Mouse (Mus musculus) megakaryocyte, embryonic 14.5 days (primary cell): ENCODE results near the gene AC124108.1. TPM values are rescaled to one million over a fixed set of nuclear protein-coding genes. Genes with fewer than 3 reads are reported as not detected.

Experiments used
- H3K27me3 ChIP-seq: replicated peaks from 2 replicates; pipeline ENCODE3; 2012; ENCODE audit warnings: inconsistent platforms
- H3K36me3 ChIP-seq: replicated peaks from 2 replicates; pipeline ENCODE3; 2012; ENCODE audit warnings: low read length, inconsistent platforms, mixed read lengths
- H3K4me1 ChIP-seq: 2 replicates; pipeline ENCODE4 v1.6.1; 2012; ENCODE audit warnings: inconsistent platforms
- H3K4me3 ChIP-seq: replicated peaks from 2 replicates; pipeline ENCODE3; 2012; ENCODE audit warnings: moderate library complexity, mild to moderate bottlenecking, inconsistent platforms
- H3K9me3 ChIP-seq: 2 replicates; pipeline ENCODE4 v1.6.1; 2012; ENCODE audit warnings: inconsistent platforms
- FLI1 ChIP-seq: IDR thresholded peaks from 2 replicates; pipeline ENCODE4 v1.6.1; 2012; ENCODE audit warnings: low read length, inconsistent platforms, mixed read lengths
- GATA1 ChIP-seq: IDR thresholded peaks from 3 replicates; pipeline ENCODE4 v1.6.1; 2012; ENCODE audit warnings: mixed read lengths, low read length, inconsistent platforms, borderline replicate concordance
- polyA plus RNA-seq: library from polyadenylated mRNA; stranded (reverse); fragments of >175 nt; gene quantifications from 2 replicates; pipeline ENCODE4 v1.2.3, GENCODE M21; 2012; ENCODE audit warnings: low replicate concordance; ENCODE audit not compliant: insufficient read depth

AC124108.1 gene
- polyA plus RNA-seq, 1 experiment = not detected

GRCm38 (mm10) chr1:132164780-132165518, 26.3 kb upstream of the AC124108.1 start:
- no peak for TF ChIP-seq GATA1
- no peak for TF ChIP-seq FLI1
- Histone ChIP-seq H3K27me3 (peaks cover 86% of the 10 kb centered on the region), H3K9me3 (peaks cover 4% of the 10 kb centered on the region; the same call in 1 of the 2 replicates), H3K4me1 (peaks cover 10% of the 10 kb centered on the region), H3K4me3 (no peak overlapping the region), H3K36me3 (no peaks in the 10 kb centered on the region)

- H3K4me3 ChIP-seq = no peak overlapping the region
- no peaks in the 10 kb centered on the region for H3K36me3 ChIP-seq
- no peak for TF ChIP-seq GATA1
- TF ChIP-seq FLI1 = no peak
- H3K4me1 ChIP-seq = peaks cover 14% of the 10 kb centered on the region
- H3K9me3 ChIP-seq = peaks cover 4% of the 10 kb centered on the region; the same call in 1 of the 2 replicates
- H3K27me3 ChIP-seq = peaks cover 86% of the 10 kb centered on the region
Observed at GRCm38 (mm10) chr1:132165859-132166258, 25.4 kb upstream of the AC124108.1 start.

- Histone ChIP-seq H3K27me3 (peaks cover 85% of the 10 kb centered on the region), H3K36me3 (no peaks in the 10 kb centered on the region), H3K9me3 (peaks cover 4% of the 10 kb centered on the region; the same call in 1 of the 2 replicates), H3K4me1 (peaks cover 14% of the 10 kb centered on the region), H3K4me3 (peak overlapping the region; percentile 77)
- TF ChIP-seq GATA1 = no peak
Observed at GRCm38 (mm10) chr1:132168115-132168767, 23.0 kb upstream of the AC124108.1 start.

- H3K27me3 ChIP-seq = peaks cover 76% of the 10 kb centered on the region
- TF ChIP-seq FLI1 (no peak), GATA1 (no peak)
- H3K4me1 ChIP-seq = peaks cover 11% of the 10 kb centered on the region
- H3K9me3 ChIP-seq = peaks cover 11% of the 10 kb centered on the region; the same call in 1 of the 2 replicates
- no peak overlapping the region for H3K4me3 ChIP-seq
- no peaks in the 10 kb centered on the region for H3K36me3 ChIP-seq
Observed at GRCm38 (mm10) chr1:132170698-132171097, 20.6 kb upstream of the AC124108.1 start.

- 0 out of 2 replicates have a peak, but pooled peaks cover 8% of the 10 kb centered on the region for H3K9me3 ChIP-seq
- H3K4me1 ChIP-seq = peaks cover 11% of the 10 kb centered on the region
- no peak for TF ChIP-seq FLI1
- H3K4me3 ChIP-seq = no peak overlapping the region
- no peaks in the 10 kb centered on the region for H3K36me3 ChIP-seq
- peaks cover 73% of the 10 kb centered on the region for H3K27me3 ChIP-seq
Observed at GRCm38 (mm10) chr1:132171619-132172018, 19.6 kb upstream of the AC124108.1 start.

- H3K4me1 ChIP-seq = peaks cover 17% of the 10 kb centered on the region
- H3K9me3 ChIP-seq = no peaks in the 10 kb centered on the region
- no peak for TF ChIP-seq GATA1
- no peak for TF ChIP-seq FLI1
- no peak overlapping the region for H3K4me3 ChIP-seq
- peaks cover 82% of the 10 kb centered on the region for H3K27me3 ChIP-seq
- H3K36me3 ChIP-seq = no peaks in the 10 kb centered on the region
Observed at GRCm38 (mm10) chr1:132186303-132186702, 5.0 kb upstream of the AC124108.1 start.

- Histone ChIP-seq H3K36me3 (no peaks in the 10 kb centered on the region), H3K9me3 (no peaks in the 10 kb centered on the region), H3K4me1 (peaks cover 17% of the 10 kb centered on the region), H3K27me3 (peaks cover 90% of the 10 kb centered on the region), H3K4me3 (no peak overlapping the region)
- TF ChIP-seq GATA1 = no peak
- TF ChIP-seq FLI1 = no peak
Observed at GRCm38 (mm10) chr1:132188442-132189066, 2.7 kb upstream of the AC124108.1 start.

- no peak overlapping the region for H3K4me3 ChIP-seq
- H3K9me3 ChIP-seq = no peaks in the 10 kb centered on the region
- H3K4me1 ChIP-seq = peaks cover 17% of the 10 kb centered on the region
- peaks cover 91% of the 10 kb centered on the region for H3K27me3 ChIP-seq
- TF ChIP-seq FLI1 = no peak
- no peak for TF ChIP-seq GATA1
- H3K36me3 ChIP-seq = no peaks in the 10 kb centered on the region
Observed at GRCm38 (mm10) chr1:132189231-132189630, 2.0 kb upstream of the AC124108.1 start.

GRCm38 (mm10) chr1:132190040-132190513, 1.2 kb upstream of the AC124108.1 start:
- peak overlapping the region; percentile 33 for H3K4me3 ChIP-seq
- H3K4me1 ChIP-seq = peaks cover 17% of the 10 kb centered on the region
- no peaks in the 10 kb centered on the region for H3K36me3 ChIP-seq
- peaks cover 95% of the 10 kb centered on the region for H3K27me3 ChIP-seq
- no peaks in the 10 kb centered on the region for H3K9me3 ChIP-seq
- TF ChIP-seq FLI1 = no peak
- no peak for TF ChIP-seq GATA1
